Mouse (Mus musculus) kidney, embryonic 14.5 days (tissue): ENCODE results near the gene AF067063. TPM values are rescaled to one million over a fixed set of nuclear protein-coding genes. Genes with fewer than 3 reads are reported as not detected.

ENCODE experiments used
- ATAC-seq: fragments of 200-750 bp; cut with Nextera tagmentation; 2 replicates; pipeline ENCODE4 v1.8.0; 2017; ENCODE audit warnings: moderate number of reproducible peaks, mild to moderate bottlenecking, moderate TSS enrichment, moderate library complexity; ENCODE audit not compliant: low FRiP score, low TSS enrichment
- H3K27ac ChIP-seq: fragments of 300-500 bp; sonication (generic); 2 replicates; pipeline ENCODE4 v1.5.1; 2014; ENCODE audit warnings: low read depth, mild to moderate bottlenecking, low read length, moderate library complexity, mixed read lengths
- H3K27me3 ChIP-seq: fragments of 300-500 bp; sonication (generic); 2 replicates; pipeline ENCODE4 v1.6.1; 2014; ENCODE audit warnings: mild to moderate bottlenecking, low read length; ENCODE audit not compliant: control insufficient read depth, insufficient read depth
- H3K36me3 ChIP-seq: fragments of 300-500 bp; sonication (generic); 2 replicates; pipeline ENCODE4 v1.6.1; 2014; ENCODE audit warnings: low read length, mixed read lengths; ENCODE audit not compliant: control insufficient read depth, insufficient read depth
- H3K4me1 ChIP-seq: fragments of 300-500 bp; sonication (generic); 2 replicates; pipeline ENCODE4 v1.6.1; 2014; ENCODE audit warnings: low read length, mixed read lengths; ENCODE audit not compliant: control insufficient read depth, insufficient read depth
- H3K4me2 ChIP-seq: fragments of 300-500 bp; sonication (generic); replicated peaks from 2 replicates; pipeline ENCODE4 v1.6.1; 2014; ENCODE audit warnings: low read depth, mild to moderate bottlenecking, low read length
- H3K4me3 ChIP-seq: fragments of 300-500 bp; sonication (generic); 2 replicates; pipeline ENCODE4 v1.5.1; 2014; ENCODE audit warnings: mild to moderate bottlenecking, low read length
- H3K9ac ChIP-seq: fragments of 300-500 bp; sonication (generic); 2 replicates; pipeline ENCODE4 v1.6.1; 2014; ENCODE audit warnings: low read depth, mild to moderate bottlenecking, low read length, moderate library complexity
- H3K9me3 ChIP-seq: fragments of 300-500 bp; sonication (generic); 2 replicates; pipeline ENCODE4 v1.6.1; 2016; ENCODE audit warnings: low read length; ENCODE audit not compliant: control insufficient read depth
- WGBS: fragments of 180-500 bp; shearing (Covaris S2); extraction: QIAGEN DNeasy Blood & Tissue Kit; methylation state at CpG from one replicate; pipeline ENCODE4 v1.1.7; 2014; 5-methylcytosine and 5-hydroxymethylcytosine counted together
- polyA plus RNA-seq: library from polyadenylated mRNA; unstranded; fragments of >200 nt; fragmentation: Nextera tagmentation; extraction: Ambion mirVana; gene quantifications from 2 replicates; pipeline ENCODE4 v1.2.1, GENCODE M21; 2014

Gene AF067063
- polyA plus RNA-seq, 1 experiment from 2014 or later, result not detected

- Histone ChIP-seq H3K4me3 (no peak overlapping the region), H3K9ac (no peak overlapping the region), H3K36me3 (peaks cover 75% of the 10 kb centered on the region), H3K4me2 (no peak overlapping the region), H3K9me3 (no peaks in the 10 kb centered on the region), H3K27me3 (no peaks in the 10 kb centered on the region), H3K27ac (no peak overlapping the region), H3K4me1 (no peaks in the 10 kb centered on the region)
- 87% methylated on average over 4 of the region's 4 CpGs for WGBS
- no peak for ATAC-seq
These were observed 46.4 kb downstream of the AF067063 start for GRCm38 (mm10) chr13:119783581-119783980.

Other genes with a start within 250 kb of the AF067063 start
- 0.13 TPM in 1 of 2 replicates, not detected in the other for gene Ccl28, start 206.4 kb downstream of the AF067063 start, polyA plus RNA-seq
- 85.4 and 161 TPM in 2 replicates for gene Hmgcs1, start 139.8 kb downstream of the AF067063 start, polyA plus RNA-seq
- 0.74 and 1.1 TPM in 2 replicates for gene Nim1k, start 74.3 kb downstream of the AF067063 start, polyA plus RNA-seq
- 41.7 and 43.8 TPM in 2 replicates for gene Zfp131, start 39.3 kb downstream of the AF067063 start, polyA plus RNA-seq
- not detected in 2 replicates for gene D13Ertd608e, start 5.8 kb upstream of the AF067063 start, polyA plus RNA-seq
- gene Tcstv1, start 64.6 kb upstream of the AF067063 start, polyA plus RNA-seq, result not detected in 2 replicates
- not detected in 2 replicates for gene Gm21761, start 99.1 kb upstream of the AF067063 start, polyA plus RNA-seq
- gene B020031M17Rik, start 120.6 kb upstream of the AF067063 start, polyA plus RNA-seq, result not detected in 2 replicates
- not detected in 2 replicates for gene Gm36079, start 196.8 kb upstream of the AF067063 start, polyA plus RNA-seq
- gene Gm21188, start 222.0 kb upstream of the AF067063 start, polyA plus RNA-seq, result not detected in 2 replicates